Mouse (Mus musculus) CH12.LX (cell line): ENCODE measurements at regions not wholly inside any gene's neighbourhood (a gene's known extent, or its start where the extent isn't known, plus 50 kb on each side); places are given as distances from the start of the nearest gene placed in this dataset.

ENCODE experiments used
- DNase-seq: peaks from one replicate; pipeline ENCODE4 v3.0.0-alpha.2; 2013; ENCODE audit errors: extremely low read depth
- H3K27ac ChIP-seq: 2 replicates; pipeline ENCODE4 v1.5.1; 2012; ENCODE audit warnings: low read depth, mild to moderate bottlenecking, control low read depth, moderate library complexity; ENCODE audit not compliant: insufficient read depth
- H3K27me3 ChIP-seq: replicated peaks from 2 replicates; pipeline ENCODE3; 2012; ENCODE audit warnings: inconsistent platforms
- H3K36me3 ChIP-seq, 2 experiments: replicated peaks in 1 of 2; 2 replicates each; pipeline versions ENCODE3 to v1.6.1; 2012; ENCODE audit warnings: inconsistent platforms in 1 of 2, low read length in 1 of 2, mild to moderate bottlenecking in 1 of 2, mixed read lengths in 1 of 2, moderate library complexity in 1 of 2; ENCODE audit not compliant: control insufficient read depth in 1 of 2, insufficient read depth in 1 of 2
- H3K4me1 ChIP-seq, 2 experiments: 2 replicates each; pipeline ENCODE4 v1.6.1; 2012; ENCODE audit warnings: inconsistent platforms in 1 of 2, moderate library complexity in 1 of 2; ENCODE audit not compliant: insufficient read depth in 2 of 2, control insufficient read depth in 1 of 2
- H3K4me2 ChIP-seq: 2 replicates; pipeline ENCODE4 v1.6.1; 2012; ENCODE audit warnings: low read depth, mild to moderate bottlenecking, control low read depth; ENCODE audit not compliant: poor library complexity, insufficient read depth, severe bottlenecking
- H3K4me3 ChIP-seq, 3 experiments: fragments of 150-350 bp in 1 of 3; sonication (generic) in 1 of 3; replicated peaks in 1 of 3; 2 replicates each; pipeline versions ENCODE3 to v1.5.1; 2011 to 2012; ENCODE audit warnings: low read depth in 2 of 3, low read length in 2 of 3, mild to moderate bottlenecking in 2 of 3, moderate library complexity in 2 of 3, control low read depth in 1 of 3, improper control_type of control experiment in 1 of 3, inconsistent platforms in 1 of 3, mixed read lengths in 1 of 3; ENCODE audit not compliant: poor library complexity in 1 of 3
- H3K79me2 ChIP-seq: replicated peaks from 2 replicates; pipeline ENCODE4 v1.6.1; 2012; ENCODE audit warnings: mild to moderate bottlenecking, moderate library complexity; ENCODE audit not compliant: control insufficient read depth, poor library complexity, insufficient read depth, severe bottlenecking; ENCODE audit errors: extremely low read depth
- H3K9ac ChIP-seq: 2 replicates; pipeline ENCODE4 v1.6.1; 2012; ENCODE audit warnings: low read depth, mild to moderate bottlenecking, control low read depth, moderate library complexity; ENCODE audit not compliant: insufficient read depth
- H3K9me3 ChIP-seq: replicated peaks from 2 replicates; pipeline ENCODE3; 2012; ENCODE audit warnings: low read length, inconsistent platforms, mixed read lengths
- BHLHE40 ChIP-seq: IDR thresholded peaks from 2 replicates; pipeline ENCODE4 v1.6.1; 2011; ENCODE audit warnings: mild to moderate bottlenecking, low read depth, low read length, improper control_type of control experiment
- E2F4 ChIP-seq: IDR thresholded peaks from 2 replicates; pipeline ENCODE4 v1.6.1; 2011; ENCODE audit warnings: low read depth, low read length, improper control_type of control experiment; ENCODE audit not compliant: insufficient replicate concordance
- EP300 ChIP-seq: IDR thresholded peaks from 2 replicates; pipeline ENCODE4 v1.6.1; 2011; ENCODE audit warnings: low read length, improper control_type of control experiment
- GABPA ChIP-seq: IDR thresholded peaks from 2 replicates; pipeline ENCODE4 v1.6.1; 2012; ENCODE audit warnings: low read depth, low read length, improper control_type of control experiment, inconsistent platforms; ENCODE audit not compliant: insufficient replicate concordance
- JUN ChIP-seq: IDR thresholded peaks from 2 replicates; pipeline ENCODE4 v1.6.1; 2011; ENCODE audit warnings: low read depth, mild to moderate bottlenecking, low read length, improper control_type of control experiment, moderate library complexity; ENCODE audit not compliant: insufficient read depth
- JUND ChIP-seq: conservative IDR thresholded peaks from 2 replicates; pipeline ENCODE4 v1.6.1; 2011; ENCODE audit warnings: low read depth, low read length, improper control_type of control experiment
- KAT2A ChIP-seq: IDR thresholded peaks from 2 replicates; pipeline ENCODE4 v1.6.1; 2012; ENCODE audit warnings: low read length, improper control_type of control experiment, inconsistent platforms; ENCODE audit not compliant: insufficient replicate concordance
- MAX ChIP-seq: IDR thresholded peaks from 2 replicates; pipeline ENCODE4 v1.6.1; 2011; ENCODE audit warnings: low read length, improper control_type of control experiment
- MAZ ChIP-seq: IDR thresholded peaks from 2 replicates; pipeline ENCODE4 v1.6.1; 2012; ENCODE audit warnings: low read depth, mild to moderate bottlenecking, inconsistent platforms, low read length, improper control_type of control experiment, moderate library complexity
- MEF2A ChIP-seq: IDR thresholded peaks from 2 replicates; pipeline ENCODE4 v1.6.1; 2014; ENCODE audit warnings: low read depth, mild to moderate bottlenecking, inconsistent platforms, low read length, improper control_type of control experiment, borderline replicate concordance
- MXI1 ChIP-seq: IDR thresholded peaks from 2 replicates; pipeline ENCODE4 v1.6.1; 2011; ENCODE audit warnings: mild to moderate bottlenecking, low read depth, low read length, improper control_type of control experiment
- NELFE ChIP-seq: IDR thresholded peaks from 2 replicates; pipeline ENCODE4 v1.6.1; 2011; ENCODE audit warnings: low read depth, low read length, improper control_type of control experiment
- POLR2AphosphoS2 ChIP-seq: IDR thresholded peaks from 2 replicates; pipeline ENCODE4 v1.6.1; 2011; ENCODE audit warnings: low read depth, low read length, improper control_type of control experiment
- RAD21 ChIP-seq: IDR thresholded peaks from 2 replicates; pipeline ENCODE4 v1.6.1; 2011; ENCODE audit warnings: low read depth, mild to moderate bottlenecking, low read length, improper control_type of control experiment, moderate library complexity
- SMC3 ChIP-seq: IDR thresholded peaks from 2 replicates; pipeline ENCODE4 v1.6.1; 2011; ENCODE audit warnings: low read depth, low read length, improper control_type of control experiment
- TBP ChIP-seq: conservative IDR thresholded peaks from 2 replicates; pipeline ENCODE4 v1.6.1; 2011; ENCODE audit warnings: low read depth, low read length, improper control_type of control experiment
- TCF12 ChIP-seq: IDR thresholded peaks from 2 replicates; pipeline ENCODE4 v1.6.1; 2014; ENCODE audit warnings: low read depth, mild to moderate bottlenecking, inconsistent platforms, low read length, improper control_type of control experiment
- USF2 ChIP-seq: conservative IDR thresholded peaks from 2 replicates; pipeline ENCODE4 v1.6.1; 2011; ENCODE audit warnings: low read depth, low read length, improper control_type of control experiment
- ZC3H11A ChIP-seq: IDR thresholded peaks from 2 replicates; pipeline ENCODE4 v1.6.1; 2012; ENCODE audit warnings: low read depth, mild to moderate bottlenecking, inconsistent platforms, low read length, improper control_type of control experiment
- ZMIZ1 ChIP-seq: IDR thresholded peaks from 2 replicates; pipeline ENCODE4 v1.6.1; 2012; ENCODE audit warnings: low read depth, mild to moderate bottlenecking, inconsistent platforms, low read length, improper control_type of control experiment
- dilution Hi-C: fragments of 300-500 bp; cut with MboI; formaldehyde crosslinking; loops from 2 replicates; pipeline ENCODE4 v1.14.3; 2020; ENCODE audit warnings: low sequenced_read_pairs; ENCODE audit not compliant: extremely low pct_unique_long_range_greater_than_20kb, extremely low pct_ligation_motif_present
- in situ Hi-C: fragments of 300-500 bp; cut with MboI; formaldehyde crosslinking; loops from 3 replicates; pipeline ENCODE4 v1.14.3; 2019; ENCODE audit warnings: low sequenced_read_pairs, low pct_ligation_motif_present, low pct_unique_long_range_greater_than_20kb, mixed read lengths

DNA sequence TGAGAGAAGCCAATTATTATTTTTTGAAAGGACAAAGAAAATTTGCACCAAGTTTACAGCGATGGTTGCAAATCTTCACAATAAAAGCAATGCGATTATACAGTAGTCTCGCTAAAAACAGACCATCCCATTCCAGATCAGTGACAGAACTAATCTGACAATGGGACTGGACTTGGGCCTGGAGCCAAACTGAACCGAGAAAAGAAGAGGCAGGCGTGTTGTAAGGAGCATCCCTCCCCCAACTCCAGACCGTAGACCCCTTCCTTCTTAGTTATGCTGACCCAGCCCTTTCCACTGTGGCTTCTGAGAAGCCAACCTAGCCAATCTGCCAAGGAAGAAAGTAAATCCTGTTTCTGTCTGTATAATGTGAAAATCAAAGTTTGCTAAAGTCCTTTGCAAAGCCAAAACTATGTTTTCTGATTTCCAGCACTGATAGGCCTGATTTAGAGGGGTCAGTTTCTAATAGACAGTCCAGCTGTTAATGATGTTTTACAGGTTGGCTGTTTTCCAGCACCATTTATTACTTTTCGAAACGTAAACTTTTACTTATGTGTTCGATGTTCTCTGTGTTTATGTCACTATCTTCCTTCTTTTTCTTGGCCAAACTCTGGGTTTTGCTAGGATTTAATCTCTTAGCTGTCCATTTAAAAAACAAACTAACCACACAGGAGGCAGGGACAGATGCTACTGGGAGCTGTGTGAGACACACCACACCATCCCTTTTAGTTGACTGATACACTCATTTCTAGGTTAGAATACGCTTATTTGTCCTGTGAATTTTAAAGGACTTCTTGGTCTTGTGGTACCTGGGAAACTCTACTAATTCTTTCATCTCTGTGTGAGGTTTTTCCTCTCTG lies 301.5 kb downstream of the Lmo7 start:
- no peaks in the 10 kb centered on the region for H3K27me3 ChIP-seq
- no peak for TF ChIP-seq MEF2A
- TF ChIP-seq E2F4, result no peak
- no peak for TF ChIP-seq TBP
- no peak for TF ChIP-seq KAT2A
- TF ChIP-seq MAZ, result no peak
- TF ChIP-seq SMC3, result no peak
- no peak for TF ChIP-seq JUND
- no peak for TF ChIP-seq MXI1
- TF ChIP-seq TCF12, result no peak
- no peak for TF ChIP-seq EP300
- no peak for TF ChIP-seq GABPA
- no peak for TF ChIP-seq MAX
- TF ChIP-seq ZC3H11A, result no peak
- TF ChIP-seq POLR2AphosphoS2, result no peak
- no peak for TF ChIP-seq NELFE
- TF ChIP-seq USF2, result no peak
- TF ChIP-seq BHLHE40, result no peak
- TF ChIP-seq, all 38 proteins: peak for 0
- Histone ChIP-seq H3K79me2 (no peaks in the 10 kb centered on the region), H3K36me3 (no peaks in the 10 kb centered on the region), H3K27ac (no peak overlapping the region), H3K9me3 (no peaks in the 10 kb centered on the region), H3K4me3 (no peak overlapping the region), H3K4me2 (no peak overlapping the region), H3K4me1 (no peaks in the 10 kb centered on the region), H3K9ac (no peak overlapping the region)
- dilution Hi-C loops, result no loop called here
- in situ Hi-C loops, result no loop called here
- no peak for DNase-seq

DNA sequence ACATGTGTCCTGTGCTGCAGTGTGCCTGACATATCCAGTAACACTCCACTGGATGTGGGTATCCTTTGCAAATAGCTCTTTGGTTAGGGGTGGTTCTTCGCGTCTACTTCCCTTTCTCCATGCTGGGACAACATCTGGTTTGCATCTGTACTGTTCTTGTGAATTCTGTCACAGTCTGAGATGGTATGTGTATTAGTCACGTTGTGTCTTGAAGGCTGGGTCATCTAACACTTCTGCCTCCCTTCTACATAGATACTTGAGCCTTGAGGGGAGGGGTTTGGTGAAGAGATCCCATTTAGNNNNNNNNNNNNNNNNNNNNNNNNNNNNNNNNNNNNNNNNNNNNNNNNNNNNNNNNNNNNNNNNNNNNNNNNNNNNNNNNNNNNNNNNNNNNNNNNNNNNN lies 294.9 kb downstream of the Lmo7 start:
- DNase-seq, result no peak
- no peaks in the 10 kb centered on the region for H3K4me1 ChIP-seq
- dilution Hi-C loops, result no loop called here
- H3K4me3 ChIP-seq, result no peak overlapping the region
- no peaks in the 10 kb centered on the region for H3K9me3 ChIP-seq
- H3K27me3 ChIP-seq, result no peaks in the 10 kb centered on the region
- H3K36me3 ChIP-seq, result no peaks in the 10 kb centered on the region
- H3K9ac ChIP-seq, result no peak overlapping the region
- no peak overlapping the region for H3K27ac ChIP-seq
- no peak overlapping the region for H3K4me2 ChIP-seq
- TF ChIP-seq JUN (no peak), RAD21 (no peak), NELFE (no peak), ZMIZ1 (no peak), MEF2A (no peak)
- TF ChIP-seq, all 38 proteins: peak for 0
- in situ Hi-C loops, result no loop called here
- H3K79me2 ChIP-seq, result no peaks in the 10 kb centered on the region
